Mouse (Mus musculus) induced T-regulatory cell, adult 2 months (primary cell): ENCODE results near the gene Gm3752.
"Not testable (repeated sequence)": the region's sequence is repeated elsewhere in the genome, so short reads cannot be mapped to it uniquely, and the experiment has no call there.

Source experiments
- DNase-seq: peaks from one replicate; pipeline ENCODE4 v3.0.0-alpha.2; 2012; ENCODE audit warnings: low read depth

The Gm3752 gene

GRCm38 (mm10) chr14:7483662-7484061 is at the start of gene Gm3752:
Gm3752 (minus strand) TSS chr14:7483762.
- DNase-seq, result not testable (repeated sequence)

GRCm38 (mm10) chr14:7488731-7489130 is 5.2 kb upstream of the Gm3752 start:
- DNase-seq, result peak; percentile 4

- not testable (repeated sequence) for DNase-seq
These were observed 32.7 kb downstream of the Gm3752 start, which contains the start of gene Gm3755 for GRCm38 (mm10) chr14:7450817-7451216. Gm3755 (minus strand) TSS chr14:7450917.

- not testable (repeated sequence) for DNase-seq
These were observed 61.1 kb downstream of the Gm3752 start for GRCm38 (mm10) chr14:7422496-7422895.
